ENCODE assay signal across 8 mouse cellular contexts in the genomic region with DNA sequence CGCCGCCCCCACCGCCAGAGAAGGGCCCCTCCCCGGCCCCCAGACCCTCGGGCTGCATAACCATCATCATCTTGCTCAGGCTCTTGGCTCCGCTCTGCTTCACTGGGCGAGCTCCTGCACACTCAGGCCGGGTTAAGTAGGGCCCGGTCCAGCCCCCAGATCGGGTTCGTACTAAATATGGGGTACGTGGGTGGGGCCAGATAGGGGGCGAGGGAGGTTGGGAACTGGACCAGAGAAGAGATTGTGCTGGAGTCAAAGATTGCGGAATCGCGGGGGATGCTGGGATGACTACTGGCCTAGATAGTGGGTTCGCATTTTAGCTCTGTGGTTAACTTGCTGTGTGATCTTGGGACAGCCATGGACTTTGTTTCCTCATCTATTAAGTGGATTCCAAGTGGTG. TPM values are rescaled to one million over a fixed set of nuclear protein-coding genes. Genes with fewer than 3 reads are reported as not detected.
DNase-seq lines count a peak whose midpoint lies in the region; ATAC-seq and TF ChIP-seq lines count a peak whose summit lies in the region.

A gene (minus strand): TSS at position 125 of the 400 bp plus-strand sequence.

- peak within 1 kb of the TSS; percentile 83 for H3K4me2 ChIP-seq in forebrain, embryonic 13.5 days
- H3K4me2 ChIP-seq in limb, embryonic 14.5 days (replicated peaks; ENCODE audit: low read depth, low read length, severe bottlenecking), result peak within 1 kb of the TSS; percentile 82
- H3K4me2 ChIP-seq in midbrain, embryonic 16.5 days (ENCODE audit: low read length), result peak within 1 kb of the TSS; percentile 87

- 6% methylated on average over 17 of the region's 17 CpGs for WGBS in cerebellum, adult 2 months
- WGBS in forebrain, embryonic 13.5 days, result 2% methylated on average over 17 of the region's 17 CpGs
- 6% methylated on average over 17 of the region's 17 CpGs for WGBS in limb, embryonic 14.5 days
- WGBS in midbrain, embryonic 16.5 days, result 6% methylated on average over 17 of the region's 17 CpGs

- peak within 1 kb of the TSS; percentile 89 for H3K9ac ChIP-seq in forebrain, embryonic 13.5 days
- H3K9ac ChIP-seq in limb, embryonic 14.5 days (ENCODE audit: low read depth, low read length, severe bottlenecking), result peak within 1 kb of the TSS; percentile 70
- peak within 1 kb of the TSS; percentile 92 for H3K9ac ChIP-seq in midbrain, embryonic 16.5 days (ENCODE audit: low read depth, low read length)

- H3K27me3 ChIP-seq in cerebellum, adult 2 months (ENCODE audit: control insufficient read depth, insufficient read depth, low read length), result no peaks in the 10 kb centered on the region
- H3K27me3 ChIP-seq in forebrain, embryonic 13.5 days, result peaks cover 10% of the 10 kb centered on the region
- no peaks in the 10 kb centered on the region for H3K27me3 ChIP-seq in limb, embryonic 14.5 days (ENCODE audit: control insufficient read depth, insufficient read depth, low read length)
- no peaks in the 10 kb centered on the region for H3K27me3 ChIP-seq in midbrain, embryonic 16.5 days (ENCODE audit: control insufficient read depth, insufficient read depth, low read depth, low read length)

- H3K36me3 ChIP-seq in forebrain, embryonic 13.5 days (ENCODE audit: poor library complexity, severe bottlenecking), result 0 out of 2 replicates have a peak, but pooled peaks cover 3% of the 10 kb centered on the region
- H3K36me3 ChIP-seq in limb, embryonic 14.5 days (ENCODE audit: control insufficient read depth, insufficient read depth, low read length), result no peaks in the 10 kb centered on the region
- H3K36me3 ChIP-seq in midbrain, embryonic 16.5 days (ENCODE audit: control insufficient read depth, insufficient read depth, low read length), result no peaks in the 10 kb centered on the region

- no peak for ATAC-seq in forebrain, embryonic 13.5 days
- no peak for ATAC-seq in limb, embryonic 14.5 days (ENCODE audit: low FRiP score, low read depth)
- ATAC-seq in midbrain, embryonic 16.5 days, result peak; percentile 8; the same call in 1 of the 2 replicates
- no peak for ATAC-seq in inflammation-experienced regulatory T-cells, adult 6 months

- no peak for TF ChIP-seq CTCF in cerebellum, adult 2 months (IDR thresholded peaks at IDR 0.05; ENCODE audit: borderline replicate concordance, insufficient read depth, low read depth, low read length)

- H3K4me3 ChIP-seq in cerebellum, adult 2 months (replicated peaks; ENCODE audit: insufficient read depth, low read depth, low read length), result peak within 1 kb of the TSS; percentile 64
- peak within 1 kb of the TSS; percentile 95 for H3K4me3 ChIP-seq in forebrain, embryonic 13.5 days
- peak within 1 kb of the TSS; percentile 79 for H3K4me3 ChIP-seq in limb, embryonic 14.5 days (replicated peaks; ENCODE audit: low read length)
- peak within 1 kb of the TSS; percentile 84 for H3K4me3 ChIP-seq in midbrain, embryonic 16.5 days (ENCODE audit: low read depth, low read length)

- DNase-seq in cerebellum, adult 2 months, result no peak
- DNase-seq in cerebellum, adult 9-11 months, result no peak
- DNase-seq in heart, postnatal 36 days, result peak; percentile 28 to 31
- no peak for DNase-seq in limb, embryonic 14.5 days (ENCODE audit: low spot score)
- DNase-seq in adrenal gland, adult 8-10 months, result no peak

- TF ChIP-seq POLR2A in cerebellum, adult 2 months (IDR thresholded peaks at IDR 0.05; ENCODE audit: borderline replicate concordance, insufficient read depth, low read length), result no peak
- no peak for TF ChIP-seq POLR2A in limb, embryonic 14.5 days (IDR thresholded peaks at IDR 0.05; ENCODE audit: borderline replicate concordance, extremely low read depth, insufficient read depth, insufficient read length)

- H3K9me3 ChIP-seq in forebrain, embryonic 13.5 days (replicated peaks), result no peaks in the 10 kb centered on the region
- no peaks in the 10 kb centered on the region for H3K9me3 ChIP-seq in limb, embryonic 14.5 days (ENCODE audit: control insufficient read depth, low read length)
- H3K9me3 ChIP-seq in midbrain, embryonic 16.5 days (replicated peaks; ENCODE audit: control insufficient read depth, low read length, poor library complexity, severe bottlenecking), result no peaks in the 10 kb centered on the region

- H3K4me1 ChIP-seq in cerebellum, adult 2 months (ENCODE audit: control insufficient read depth, insufficient read depth, low read length), result 0 out of 2 replicates have a peak, but pooled peaks cover 4% of the 10 kb centered on the region
- peaks cover 14% of the 10 kb centered on the region for H3K4me1 ChIP-seq in forebrain, embryonic 13.5 days
- peaks cover 11% of the 10 kb centered on the region; the same call in 1 of the 2 replicates for H3K4me1 ChIP-seq in limb, embryonic 14.5 days (ENCODE audit: control insufficient read depth, insufficient read depth, low read length)
- H3K4me1 ChIP-seq in midbrain, embryonic 16.5 days (ENCODE audit: control insufficient read depth, insufficient read depth, low read length), result peaks cover 16% of the 10 kb centered on the region

- H3K27ac ChIP-seq in cerebellum, adult 2 months (ENCODE audit: insufficient read depth, low read length), result no peak within 1 kb of the TSS
- H3K27ac ChIP-seq in forebrain, embryonic 13.5 days, result peak within 1 kb of the TSS; percentile 70
- 0 out of 2 replicates have a peak within 1 kb of the TSS, but pooled peaks have one; percentile 26 for H3K27ac ChIP-seq in limb, embryonic 14.5 days (replicated peaks; ENCODE audit: low read depth, low read length)
- peak within 1 kb of the TSS; percentile 79 for H3K27ac ChIP-seq in midbrain, embryonic 16.5 days (ENCODE audit: low read length)

- intact Hi-C loops in heart, postnatal 36 days (cut with DNase I), result loop anchor here (2.0 to 5.0 kb wide), 2 partner anchors 39 to 50 kb away; a partner anchor contains a TSS

RNA-seq across cellular contexts. Expression of the gene that starts here (rescaled TPM):
- 1.7 and 2.0 TPM in 2 replicates for polyA plus RNA-seq in cerebellum, adult 2 months (2012; rRNA removed)
- polyA plus RNA-seq in forebrain, embryonic 13.5 days (2015; fragmentation: Nextera tagmentation; extraction: Ambion mirVana), result 0.64 and 0.97 TPM in 2 replicates
- under 1 TPM; 0.30 to 0.44 TPM for total RNA-seq in heart, postnatal 36 days (2021)
- 8.3 and 8.7 TPM in 2 replicates for polyA plus RNA-seq in limb, embryonic 14.5 days (2012; rRNA removed)
- 11.9 and 12.9 TPM in 2 replicates for polyA plus RNA-seq in limb, embryonic 14.5 days (2014; fragmentation: Nextera tagmentation; extraction: Ambion mirVana)
- polyA plus RNA-seq in midbrain, embryonic 16.5 days (2015; fragmentation: Nextera tagmentation; extraction: Ambion mirVana), result 1.9 and 2.4 TPM in 2 replicates
- 1 to 10 TPM in 1 of 4 experiments, under 1 TPM in 3; 0.46 to 1.5 (median 0.75) TPM for total RNA-seq in adrenal gland, adult 8-10 months (2022)
- polyA plus RNA-seq in inflammation-experienced regulatory T-cells, adult 6 months (2017; shearing (Covaris generic)), result under 1 TPM in 1 of 3 experiments, not detected in 2; 0.36 TPM

Comparison
In these comparisons a context has a peak if more than half of its experiments do, and no peak if none do; other contexts are left out.
1. Peak in DNase-seq in heart, postnatal 36 days; RNA of the gene not detected or under 1 TPM.